Mouse (Mus musculus): ENCODE results near the gene Ulk4. TPM values are rescaled to one million over a fixed set of nuclear protein-coding genes. Genes with fewer than 3 reads are reported as not detected.

Ulk4 gene
- total RNA-seq, 2 experiments from 2014 or later = 7.7 to 9.6 TPM

GRCm38 (mm10) chr9:121030949-121031348 lies 246.0 kb downstream of the Ulk4 start:
- no peak for DNase-seq (ENCODE audit: low spot score in 2 of 2)

GRCm38 (mm10) chr9:121029786-121030185 lies 247.2 kb downstream of the Ulk4 start:
- no peak for DNase-seq (ENCODE audit: low spot score in 2 of 2)

DNA sequence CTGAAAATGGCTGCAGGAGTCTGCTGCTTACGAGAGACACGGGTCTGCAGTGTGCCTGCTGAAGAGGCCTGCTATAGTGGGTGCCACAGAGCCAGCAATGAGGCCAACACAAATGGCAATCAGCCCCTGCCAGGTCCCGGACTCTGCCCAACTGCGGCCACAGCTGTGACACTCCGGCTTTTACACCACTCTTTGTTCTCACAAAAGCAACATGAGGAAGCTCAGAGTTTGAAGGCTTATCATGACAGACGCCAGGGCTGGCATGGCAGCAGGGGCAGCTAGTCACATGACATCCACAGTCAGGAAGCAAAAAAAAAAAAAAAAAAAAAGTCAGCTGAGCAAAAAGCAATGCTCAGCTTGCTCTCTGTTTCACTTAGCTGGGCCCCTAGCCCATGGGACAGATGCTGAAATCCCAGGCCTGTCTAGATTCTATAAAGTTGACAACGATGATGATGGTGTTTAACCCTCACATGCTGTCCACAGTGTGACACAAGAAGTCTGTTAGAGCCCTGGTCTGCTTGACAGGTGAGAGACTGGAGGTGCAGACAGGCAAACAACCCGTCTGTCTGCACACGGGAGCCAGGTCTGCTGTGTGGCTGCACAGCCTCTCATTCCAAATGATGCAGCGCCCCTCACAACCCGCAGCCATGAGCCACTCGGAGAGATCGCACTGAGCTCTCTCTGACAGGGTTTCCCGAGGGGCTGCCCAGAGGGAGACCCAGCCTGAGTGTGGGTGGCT lies 253.3 kb downstream of the Ulk4 start:
- DNase-seq (ENCODE audit: low spot score in 2 of 2) = peak; percentile 64 to 70

GRCm38 (mm10) chr9:121020360-121020759 lies 256.6 kb downstream of the Ulk4 start:
- DNase-seq (ENCODE audit: low spot score in 2 of 2) = no peak

GRCm38 (mm10) chr9:121019932-121020331 lies 257.1 kb downstream of the Ulk4 start:
- DNase-seq (ENCODE audit: low spot score in 2 of 2) = no peak

DNA sequence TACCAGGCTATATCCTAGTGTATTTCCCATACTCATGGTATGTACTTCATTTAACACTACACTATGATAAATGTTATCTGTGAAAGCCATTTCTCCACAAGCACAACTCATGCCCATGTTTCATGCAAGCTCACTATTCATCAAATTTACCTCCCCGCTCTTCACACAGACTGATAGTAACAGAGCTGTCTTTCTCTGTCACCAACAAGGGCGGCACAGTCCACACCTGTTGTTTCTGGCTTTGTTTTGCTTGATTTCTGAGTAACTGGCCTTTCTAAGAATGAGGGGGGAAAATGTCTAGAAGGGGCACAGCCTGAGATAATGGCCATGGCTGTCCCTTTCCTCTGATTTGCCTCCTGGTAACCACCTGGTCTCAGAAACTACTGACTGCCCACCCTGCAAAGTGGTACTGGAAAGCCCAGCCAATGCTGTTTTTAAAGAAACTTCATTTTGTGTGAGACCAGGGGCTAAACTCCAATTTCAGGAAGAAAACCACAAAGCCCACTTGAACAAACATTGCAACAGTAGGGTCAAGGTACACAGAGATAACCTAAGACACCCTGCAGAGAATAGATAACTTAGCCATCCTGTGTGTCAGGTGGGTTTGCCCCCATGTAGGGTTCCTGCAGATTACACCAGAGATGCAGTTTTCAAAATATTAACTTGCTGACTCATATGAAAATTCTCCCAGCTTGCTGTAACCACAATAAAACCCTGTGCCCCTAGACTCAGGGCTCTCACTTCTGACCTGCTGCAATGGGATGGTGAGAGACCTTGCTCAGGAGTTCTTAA lies 258.3 kb downstream of the Ulk4 start:
- DNase-seq (ENCODE audit: low spot score in 2 of 2) = no peak

GRCm38 (mm10) chr9:121015810-121016502 lies 261.0 kb downstream of the Ulk4 start:
- no peak for DNase-seq (ENCODE audit: low spot score in 2 of 2)

DNA sequence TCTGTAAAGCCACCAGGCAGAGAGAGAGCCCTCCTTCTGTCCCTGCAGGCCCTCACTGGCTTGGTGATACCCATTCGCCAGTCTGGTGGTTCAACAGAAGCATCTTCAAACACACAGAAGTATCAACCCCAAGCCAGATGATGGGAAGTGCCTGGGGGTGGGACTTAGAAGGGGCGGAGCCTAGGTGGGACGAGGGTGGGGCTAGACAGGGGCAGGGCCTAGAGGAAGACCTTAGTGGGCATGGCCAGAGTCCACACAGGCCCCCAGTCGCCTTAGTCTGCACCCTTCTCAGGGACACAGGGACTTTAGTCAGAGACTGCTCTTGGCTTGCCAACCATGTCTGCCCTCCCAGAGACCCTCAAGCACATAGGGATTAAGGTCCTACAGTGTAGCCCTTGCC lies 265.5 kb downstream of the Ulk4 start:
- DNase-seq (ENCODE audit: low spot score in 2 of 2) = no peak

DNA sequence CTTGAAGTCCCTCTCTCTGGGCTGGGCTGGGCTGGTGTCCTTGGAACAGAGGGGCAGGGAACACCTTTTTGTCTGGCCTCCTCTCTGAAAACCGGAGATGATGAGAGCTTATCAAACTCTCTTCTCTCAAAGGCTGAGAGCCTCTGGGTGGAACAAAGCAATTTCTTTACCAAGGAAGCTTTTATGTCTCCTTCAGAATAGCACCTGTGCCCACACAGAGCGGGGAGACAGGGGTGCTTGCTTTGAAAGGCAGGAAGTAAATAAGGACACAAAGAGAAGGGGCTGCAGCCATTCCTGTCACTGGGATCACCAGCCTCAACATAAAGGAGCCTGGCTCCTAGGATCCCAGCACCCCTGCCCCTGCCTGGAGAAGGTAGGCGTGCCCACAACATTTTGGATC lies 266.5 kb downstream of the Ulk4 start:
- no peak for DNase-seq (ENCODE audit: low spot score in 2 of 2)

GRCm38 (mm10) chr9:121005961-121006360 lies 271.0 kb downstream of the Ulk4 start:
- DNase-seq (ENCODE audit: low spot score in 2 of 2) = no peak

GRCm38 (mm10) chr9:121001681-121002540 lies 275.1 kb downstream of the Ulk4 start:
- peak; percentile 32 to 41 for DNase-seq (ENCODE audit: low spot score in 2 of 2)

- peak; percentile 37 to 42 for DNase-seq (ENCODE audit: low spot score in 2 of 2)
These were observed 276.2 kb downstream of the Ulk4 start for GRCm38 (mm10) chr9:121000641-121001320.

DNA sequence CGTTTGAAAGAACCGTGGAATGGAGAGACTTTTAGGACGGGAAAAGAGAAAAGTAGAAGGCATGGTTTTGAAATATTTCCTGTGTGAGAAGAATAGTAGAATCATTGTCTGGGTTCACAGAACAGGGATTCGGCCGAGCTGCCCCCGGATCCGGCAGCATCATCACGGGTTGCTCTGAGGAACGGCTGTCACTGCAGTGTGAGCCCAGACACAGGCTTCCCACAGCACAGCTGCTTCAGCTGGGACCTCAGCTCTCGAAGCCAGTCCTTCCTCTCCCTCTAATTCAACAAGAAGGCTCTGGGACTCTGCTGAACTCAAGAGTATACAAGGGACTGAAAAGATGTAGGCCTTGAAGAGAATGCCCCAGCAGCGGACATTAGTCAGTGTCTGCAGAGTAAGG lies 278.3 kb downstream of the Ulk4 start:
- DNase-seq (ENCODE audit: low spot score in 2 of 2) = peak; percentile 36 to 38

- DNase-seq (ENCODE audit: low spot score in 2 of 2) = no peak
These were observed 282.5 kb downstream of the Ulk4 start for GRCm38 (mm10) chr9:120994223-120995155.

- DNase-seq (ENCODE audit: low spot score in 2 of 2) = no peak
These were observed 284.0 kb downstream of the Ulk4 start for GRCm38 (mm10) chr9:120993004-120993403.

DNA sequence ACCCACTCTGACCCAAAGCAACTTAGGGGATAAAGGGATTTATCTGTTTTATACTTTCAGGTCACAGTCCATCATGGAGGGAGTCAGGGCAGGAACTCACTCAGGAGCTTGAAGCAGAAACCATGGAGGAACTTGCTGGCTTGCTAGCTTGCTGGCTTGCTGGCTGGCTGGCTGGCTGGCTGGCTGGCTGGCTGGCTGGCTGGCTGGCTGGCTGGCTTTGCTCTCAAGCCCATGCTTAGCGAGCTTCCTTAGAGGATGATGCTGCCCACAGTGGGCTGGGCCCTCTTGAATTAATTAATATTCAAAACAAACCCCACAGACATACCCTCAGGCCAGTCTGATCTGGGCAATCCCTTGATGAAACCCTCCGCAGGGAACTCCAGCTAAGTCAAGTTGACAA lies 285.2 kb downstream of the Ulk4 start:
- DNase-seq (ENCODE audit: low spot score in 2 of 2) = no peak

DNA sequence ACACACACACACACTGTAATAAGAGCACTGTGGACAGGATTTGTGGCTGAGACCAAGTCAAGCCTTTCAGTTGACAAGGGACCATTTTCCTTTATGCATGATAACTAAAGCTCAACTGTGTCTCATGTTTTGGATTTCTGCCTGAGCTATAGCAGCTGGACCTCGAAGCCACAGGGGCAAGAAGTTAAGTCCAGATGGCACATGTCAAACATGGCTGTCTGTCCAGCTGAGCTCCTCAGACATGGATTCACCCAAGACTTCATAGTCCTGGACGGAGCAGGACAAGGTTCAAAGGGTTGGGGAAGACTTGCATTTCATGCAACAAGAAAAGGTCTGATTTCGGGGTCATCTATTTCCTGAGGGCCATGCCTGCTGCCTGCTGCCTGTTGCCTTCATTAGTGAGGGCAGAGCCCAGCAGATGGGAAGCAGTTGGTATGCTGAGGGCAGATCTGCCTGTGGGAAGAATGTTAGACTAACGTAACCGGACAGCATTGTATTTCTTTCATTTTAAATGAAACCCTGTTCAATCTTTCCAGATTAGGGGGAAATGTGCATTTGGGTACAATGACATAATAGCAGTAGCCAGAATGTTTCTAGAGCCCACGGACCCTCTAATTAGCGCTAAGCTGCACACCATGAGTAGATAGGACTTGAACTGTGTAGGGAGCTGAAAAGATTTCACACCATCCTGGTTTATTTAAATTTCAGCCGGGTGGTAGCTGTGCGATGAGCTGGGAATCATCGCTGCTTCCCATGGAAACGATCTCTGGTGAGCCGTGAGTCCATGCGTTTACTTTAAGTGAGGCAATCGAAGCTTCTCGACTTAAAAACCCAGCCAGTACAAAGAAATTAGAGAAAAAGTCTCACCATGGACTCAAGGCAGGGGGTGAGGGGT lies 286.9 kb downstream of the Ulk4 start:
- no peak for DNase-seq (ENCODE audit: low spot score in 2 of 2)

- DNase-seq (ENCODE audit: low spot score in 2 of 2) = no peak
These were observed 288.9 kb downstream of the Ulk4 start for GRCm38 (mm10) chr9:120988088-120988487.
